Mouse (Mus musculus): ENCODE results near the gene A930018P22Rik. TPM values are rescaled to one million over a fixed set of nuclear protein-coding genes. Genes with fewer than 3 reads are reported as not detected.

Gene A930018P22Rik
- polyA plus RNA-seq, 1 experiment from 2014 or later: not detected

DNA sequence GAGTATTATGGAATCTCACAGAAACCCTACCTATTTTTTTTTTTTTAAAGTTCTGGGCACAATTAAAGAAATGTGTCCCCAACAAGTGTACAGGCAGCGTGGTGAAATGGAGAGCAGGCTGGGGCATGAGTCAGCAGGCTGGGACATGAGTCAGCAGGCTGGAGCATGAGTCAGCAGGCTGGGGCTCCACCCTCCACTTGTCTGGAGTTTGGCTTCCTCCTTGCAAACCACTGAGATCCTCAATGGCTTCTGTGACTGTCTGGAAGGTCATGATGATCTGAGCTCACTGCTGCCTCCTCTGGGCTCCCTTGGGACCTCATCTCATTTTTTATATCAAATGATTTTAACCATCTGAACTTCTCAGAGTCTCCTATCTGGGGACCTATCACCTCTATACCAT lies 23.4 kb downstream of the A930018P22Rik start:
- Histone ChIP-seq H3K36me3 (no peaks in the 10 kb centered on the region), H3K4me2 (replicated peaks) (no peak overlapping the region), H3K9me3 (no peaks in the 10 kb centered on the region), H3K27ac (replicated peaks) (no peak overlapping the region), H3K4me3 (no peak overlapping the region), H3K4me1 (no peaks in the 10 kb centered on the region), H3K27me3 (no peaks in the 10 kb centered on the region), H3K9ac (replicated peaks) (no peak overlapping the region)
- ATAC-seq (ENCODE audit: low FRiP score, low read depth): no peak
- WGBS: 77% methylated on average over 1 of the region's 1 CpGs

DNA sequence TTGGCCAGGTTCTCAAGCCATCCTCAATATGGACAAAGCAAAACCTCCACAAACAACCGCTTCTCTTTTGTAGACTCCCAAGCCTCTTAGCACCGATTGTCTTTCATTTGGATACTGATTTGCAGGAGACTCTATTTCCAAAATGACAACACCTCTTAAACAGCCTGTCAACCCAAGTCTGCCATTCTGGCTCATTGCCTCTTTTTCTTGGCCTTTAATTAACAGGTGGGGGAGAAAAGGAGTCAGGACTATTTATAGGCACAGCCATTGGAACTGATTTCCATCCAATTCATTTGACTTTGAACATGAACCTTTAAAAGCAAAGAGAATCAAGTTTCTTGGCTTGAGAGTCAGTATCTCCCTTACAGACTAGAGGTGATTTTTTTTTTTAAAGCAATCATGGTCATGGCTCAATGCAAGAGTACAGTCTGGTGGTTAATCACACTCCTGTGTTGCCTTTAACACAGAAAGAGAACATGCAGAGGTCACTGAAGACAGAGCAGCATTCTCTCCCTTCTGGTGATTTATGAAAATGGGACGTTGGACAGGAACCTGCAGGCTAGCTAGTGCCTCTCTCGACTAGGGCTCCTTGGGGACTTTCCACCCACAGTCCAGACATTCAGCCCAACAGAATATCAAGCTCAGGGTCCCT lies 25.5 kb downstream of the A930018P22Rik start:
- H3K4me1 ChIP-seq: no peaks in the 10 kb centered on the region
- no peak for ATAC-seq (ENCODE audit: low FRiP score, low read depth)
- WGBS: 83% methylated on average over 4 of the region's 4 CpGs
- H3K9me3 ChIP-seq: no peaks in the 10 kb centered on the region
- no peak overlapping the region for H3K4me2 ChIP-seq (replicated peaks)
- H3K9ac ChIP-seq (replicated peaks): no peak overlapping the region
- H3K36me3 ChIP-seq: no peaks in the 10 kb centered on the region
- H3K27me3 ChIP-seq: no peaks in the 10 kb centered on the region
- H3K27ac ChIP-seq (replicated peaks): no peak overlapping the region
- H3K4me3 ChIP-seq: no peak overlapping the region

DNA sequence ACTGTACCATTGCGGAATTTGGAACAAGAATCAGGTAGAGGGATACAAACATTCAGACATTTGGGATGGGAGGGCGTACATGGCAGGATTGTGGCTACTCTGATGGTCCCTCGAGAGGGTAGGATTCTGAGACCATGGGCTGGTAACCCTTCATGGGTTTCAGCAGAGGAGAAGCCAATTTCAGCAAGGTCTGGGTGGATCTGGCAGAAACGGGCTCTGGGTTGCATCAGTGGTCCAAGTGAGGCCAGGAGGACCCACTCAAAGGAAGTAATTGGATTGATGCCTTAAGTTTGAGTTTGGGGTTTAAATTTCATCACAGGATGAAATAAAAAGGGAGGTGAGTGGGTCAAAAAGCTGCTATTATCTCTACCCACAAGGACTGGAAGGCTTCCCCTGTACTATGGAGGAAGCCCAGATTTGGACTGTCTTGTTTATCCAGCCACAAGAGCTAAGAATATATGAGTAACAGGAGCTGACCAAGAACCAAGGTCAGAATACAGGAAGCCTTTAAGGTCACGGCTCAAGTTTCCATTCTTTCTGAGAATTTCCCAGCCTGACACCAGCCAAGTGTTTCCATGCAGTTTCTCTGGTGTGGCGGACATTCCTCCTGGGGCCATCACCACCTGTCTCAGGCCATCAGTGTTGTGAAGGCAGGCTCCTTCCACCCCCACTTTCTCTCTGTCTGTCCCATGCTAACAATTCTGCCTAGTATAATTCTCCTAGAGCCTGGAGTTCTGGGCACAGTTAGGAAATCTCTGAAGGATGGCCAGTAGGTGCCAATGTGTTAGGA lies 28.2 kb downstream of the A930018P22Rik start:
- H3K4me3 ChIP-seq: no peak overlapping the region
- no peak overlapping the region for H3K27ac ChIP-seq (replicated peaks)
- no peaks in the 10 kb centered on the region for H3K9me3 ChIP-seq
- no peaks in the 10 kb centered on the region for H3K4me1 ChIP-seq
- no peaks in the 10 kb centered on the region for H3K36me3 ChIP-seq
- WGBS: 89% methylated on average over 6 of the region's 6 CpGs
- no peak overlapping the region for H3K9ac ChIP-seq (replicated peaks)
- H3K27me3 ChIP-seq: no peaks in the 10 kb centered on the region
- no peak overlapping the region for H3K4me2 ChIP-seq (replicated peaks)
- ATAC-seq (ENCODE audit: low FRiP score, low read depth): no peak

DNA sequence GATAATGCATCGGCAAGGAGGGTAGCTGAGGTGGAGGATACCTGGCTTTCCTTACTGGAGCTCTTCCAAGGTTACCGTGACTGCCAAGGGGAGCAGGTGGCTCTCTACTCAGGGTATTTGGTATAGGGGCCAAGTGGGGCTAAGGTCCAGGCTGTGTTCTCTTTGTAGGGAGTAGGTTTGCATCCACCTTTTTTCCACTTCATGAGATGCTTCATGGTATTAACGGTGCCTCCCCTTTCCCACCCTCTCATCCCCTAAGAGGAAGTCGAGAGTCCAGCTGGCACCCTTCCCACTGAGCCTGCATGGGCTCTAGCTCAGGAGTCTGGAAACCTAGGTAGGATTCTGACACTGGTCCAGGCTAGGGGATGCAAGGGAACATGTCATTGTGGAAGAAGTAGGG lies 30.8 kb downstream of the A930018P22Rik start:
- Histone ChIP-seq H3K27ac (replicated peaks) (no peak overlapping the region), H3K4me1 (no peaks in the 10 kb centered on the region), H3K9ac (replicated peaks) (no peak overlapping the region), H3K36me3 (no peaks in the 10 kb centered on the region), H3K9me3 (no peaks in the 10 kb centered on the region), H3K4me3 (no peak overlapping the region), H3K4me2 (replicated peaks) (no peak overlapping the region), H3K27me3 (no peaks in the 10 kb centered on the region)
- 89% methylated on average over 4 of the region's 4 CpGs for WGBS
- ATAC-seq (ENCODE audit: low FRiP score, low read depth): no peak

DNA sequence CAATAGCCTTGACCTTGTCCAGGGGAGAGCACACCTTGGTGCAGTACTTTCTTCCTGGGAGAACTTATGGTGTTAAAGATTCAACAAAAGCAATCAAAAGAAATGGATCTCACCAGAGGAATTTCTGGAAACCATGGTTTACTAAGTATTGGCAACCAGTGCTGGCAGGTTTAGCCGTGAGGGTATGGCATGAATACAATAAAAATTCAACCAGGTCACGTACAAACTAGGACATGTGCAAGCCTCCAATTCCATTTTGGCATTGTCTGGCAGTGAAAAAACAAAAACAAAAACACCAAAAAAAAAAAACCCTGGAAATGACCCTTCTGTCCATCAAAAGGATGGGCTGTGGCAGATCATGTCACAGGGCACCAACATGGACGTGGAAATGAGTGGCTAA lies 31.3 kb downstream of the A930018P22Rik start:
- no peak for ATAC-seq (ENCODE audit: low FRiP score, low read depth)
- H3K4me2 ChIP-seq (replicated peaks): no peak overlapping the region
- no peak overlapping the region for H3K27ac ChIP-seq (replicated peaks)
- no peaks in the 10 kb centered on the region for H3K9me3 ChIP-seq
- WGBS: 83% methylated on average over 3 of the region's 3 CpGs
- H3K4me1 ChIP-seq: no peaks in the 10 kb centered on the region
- no peaks in the 10 kb centered on the region for H3K27me3 ChIP-seq
- no peak overlapping the region for H3K9ac ChIP-seq (replicated peaks)
- H3K36me3 ChIP-seq: no peaks in the 10 kb centered on the region
- no peak overlapping the region for H3K4me3 ChIP-seq

DNA sequence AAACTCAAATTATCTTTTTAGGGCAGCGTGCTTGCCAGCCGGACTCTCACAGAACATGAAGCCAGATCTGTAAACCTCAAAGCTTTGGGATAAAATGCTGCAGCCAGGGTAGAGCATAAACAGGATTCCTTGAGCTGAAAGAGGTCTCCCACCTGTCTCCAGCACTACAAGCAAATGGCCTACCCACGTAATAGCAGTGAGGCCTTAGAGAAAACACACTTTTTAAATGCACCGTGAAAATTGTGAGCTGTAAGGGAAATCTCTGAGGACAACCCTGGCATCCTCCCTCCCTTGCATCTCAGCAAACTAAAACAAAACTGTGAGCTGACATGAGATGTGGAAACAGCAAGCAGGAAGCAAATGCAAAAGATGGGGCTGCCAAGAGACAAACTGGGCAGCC lies 35.3 kb downstream of the A930018P22Rik start:
- H3K4me1 ChIP-seq: no peaks in the 10 kb centered on the region
- ATAC-seq (ENCODE audit: low FRiP score, low read depth): no peak
- no peak overlapping the region for H3K4me2 ChIP-seq (replicated peaks)
- 81% methylated on average over 4 of the region's 4 CpGs for WGBS
- H3K9me3 ChIP-seq: no peaks in the 10 kb centered on the region
- H3K4me3 ChIP-seq: no peak overlapping the region
- no peak overlapping the region for H3K27ac ChIP-seq (replicated peaks)
- H3K36me3 ChIP-seq: no peaks in the 10 kb centered on the region
- H3K27me3 ChIP-seq: no peaks in the 10 kb centered on the region
- H3K9ac ChIP-seq (replicated peaks): no peak overlapping the region

DNA sequence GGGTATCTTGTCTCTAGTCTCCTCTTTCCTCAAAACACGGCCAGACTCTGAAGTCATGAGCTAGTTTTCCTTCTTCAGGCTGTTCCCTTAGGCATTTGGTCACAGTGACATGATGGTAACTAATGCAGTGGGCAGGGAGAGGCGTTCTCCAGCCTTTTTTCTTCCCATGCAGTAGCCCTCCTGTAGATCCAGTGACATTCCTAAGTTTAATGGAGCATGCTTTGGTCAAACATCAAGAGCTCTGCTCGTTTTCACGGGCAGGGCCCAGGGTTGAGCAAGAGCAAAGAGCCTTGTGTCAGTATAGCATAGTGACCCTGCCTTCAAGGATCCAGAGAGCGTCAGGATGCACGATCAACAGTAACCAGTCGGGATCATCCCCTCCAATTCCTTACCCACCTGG lies 40.8 kb downstream of the A930018P22Rik start:
- no peaks in the 10 kb centered on the region for H3K9me3 ChIP-seq
- no peaks in the 10 kb centered on the region for H3K36me3 ChIP-seq
- H3K4me1 ChIP-seq: peaks cover 9% of the 10 kb centered on the region
- ATAC-seq (ENCODE audit: low FRiP score, low read depth): no peak
- no peak overlapping the region for H3K4me2 ChIP-seq (replicated peaks)
- no peak overlapping the region for H3K4me3 ChIP-seq
- no peak overlapping the region for H3K9ac ChIP-seq (replicated peaks)
- 89% methylated on average over 7 of the region's 7 CpGs for WGBS
- no peaks in the 10 kb centered on the region for H3K27me3 ChIP-seq
- no peak overlapping the region for H3K27ac ChIP-seq (replicated peaks)

DNA sequence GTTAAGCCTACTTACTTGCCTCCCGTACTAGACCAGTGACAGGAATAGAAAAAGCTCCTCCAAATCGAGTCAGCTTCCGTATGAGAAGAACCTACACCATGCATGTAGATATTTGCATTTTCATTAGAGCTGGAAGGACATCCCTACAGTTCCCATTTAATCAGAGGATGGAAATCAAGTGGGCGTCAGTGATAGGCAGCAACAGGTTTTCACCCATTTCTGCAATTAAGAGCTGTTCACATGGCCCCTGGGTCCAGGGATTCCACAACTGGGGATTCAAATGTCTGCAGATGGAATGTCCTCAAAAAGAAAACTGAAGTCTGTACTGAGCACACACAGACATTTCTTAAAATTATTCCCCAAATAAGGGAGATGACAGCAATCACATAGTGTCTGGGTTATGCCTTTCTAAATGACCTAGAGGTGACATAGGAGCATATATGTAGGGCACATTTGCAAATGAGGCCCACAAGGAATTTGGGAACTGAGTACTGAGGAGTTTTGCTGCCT lies 41.5 kb downstream of the A930018P22Rik start:
- Histone ChIP-seq H3K27me3 (no peaks in the 10 kb centered on the region), H3K36me3 (no peaks in the 10 kb centered on the region), H3K4me1 (peaks cover 15% of the 10 kb centered on the region), H3K27ac (replicated peaks) (no peak overlapping the region), H3K9me3 (no peaks in the 10 kb centered on the region), H3K9ac (replicated peaks) (no peak overlapping the region), H3K4me2 (replicated peaks) (no peak overlapping the region), H3K4me3 (no peak overlapping the region)
- 96% methylated on average over 4 of the region's 4 CpGs for WGBS
- ATAC-seq (ENCODE audit: low FRiP score, low read depth): no peak

DNA sequence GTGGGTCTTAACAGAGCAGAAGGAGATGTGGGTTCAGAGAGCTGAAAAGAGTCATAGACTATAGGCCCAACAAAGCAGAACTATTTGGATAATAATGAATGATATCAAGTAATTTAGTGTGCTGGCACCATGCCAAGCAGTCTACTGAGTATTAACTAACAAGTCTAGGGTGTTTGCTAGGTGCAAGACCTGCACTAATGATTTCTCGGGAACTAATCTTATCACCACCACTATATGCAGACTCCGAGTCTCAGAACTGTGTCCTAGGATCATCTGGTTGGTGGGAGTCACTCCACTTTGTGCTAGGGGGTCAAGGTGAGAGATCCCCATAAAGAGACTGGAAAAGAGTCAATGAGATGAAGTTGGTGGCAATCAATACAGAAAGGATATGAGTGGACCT lies 43.1 kb downstream of the A930018P22Rik start:
- ATAC-seq (ENCODE audit: low FRiP score, low read depth): no peak
- 93% methylated on average over 2 of the region's 2 CpGs for WGBS
- no peak overlapping the region for H3K4me2 ChIP-seq (replicated peaks)

DNA sequence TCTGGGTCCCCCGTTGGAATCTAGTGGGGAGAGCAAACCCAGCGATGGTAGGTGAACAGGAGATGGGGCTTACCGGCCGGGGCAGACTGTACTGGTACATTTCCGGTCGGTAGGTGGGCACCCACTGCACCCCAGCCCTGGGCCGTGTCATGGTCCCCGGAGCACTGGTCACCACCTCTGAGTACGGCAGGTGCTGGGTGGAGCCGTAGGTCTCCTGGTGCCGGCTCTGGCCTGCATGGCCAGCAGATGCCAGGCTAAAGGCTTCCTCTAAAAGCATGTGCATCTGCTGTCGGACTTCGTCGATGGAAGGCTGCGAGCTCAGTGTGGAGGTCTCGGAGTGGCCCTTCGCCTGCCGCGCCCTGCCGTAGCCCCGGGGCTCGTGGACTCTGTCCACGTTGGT lies 45.2 kb downstream of the A930018P22Rik start:
- ATAC-seq (ENCODE audit: low FRiP score, low read depth): peak; percentile 60; the same call in 1 of the 2 replicates
- Histone ChIP-seq H3K9ac (replicated peaks) (no peak overlapping the region), H3K4me2 (replicated peaks) (no peak overlapping the region), H3K4me3 (no peak overlapping the region), H3K9me3 (no peaks in the 10 kb centered on the region), H3K4me1 (peaks cover 15% of the 10 kb centered on the region), H3K36me3 (no peaks in the 10 kb centered on the region), H3K27ac (replicated peaks) (peak overlapping the region; percentile 46), H3K27me3 (no peaks in the 10 kb centered on the region)
- WGBS: 92% methylated on average over 23 of the region's 23 CpGs

More for the DNA sequence above, 43.1 kb downstream of the A930018P22Rik start:
- no peak overlapping the region for H3K9ac ChIP-seq (replicated peaks)
- no peaks in the 10 kb centered on the region for H3K9me3 ChIP-seq
- no peaks in the 10 kb centered on the region for H3K27me3 ChIP-seq
- peaks cover 15% of the 10 kb centered on the region for H3K4me1 ChIP-seq
- H3K27ac ChIP-seq (replicated peaks): no peak overlapping the region
- H3K4me3 ChIP-seq: no peak overlapping the region
- H3K36me3 ChIP-seq: no peaks in the 10 kb centered on the region

DNA sequence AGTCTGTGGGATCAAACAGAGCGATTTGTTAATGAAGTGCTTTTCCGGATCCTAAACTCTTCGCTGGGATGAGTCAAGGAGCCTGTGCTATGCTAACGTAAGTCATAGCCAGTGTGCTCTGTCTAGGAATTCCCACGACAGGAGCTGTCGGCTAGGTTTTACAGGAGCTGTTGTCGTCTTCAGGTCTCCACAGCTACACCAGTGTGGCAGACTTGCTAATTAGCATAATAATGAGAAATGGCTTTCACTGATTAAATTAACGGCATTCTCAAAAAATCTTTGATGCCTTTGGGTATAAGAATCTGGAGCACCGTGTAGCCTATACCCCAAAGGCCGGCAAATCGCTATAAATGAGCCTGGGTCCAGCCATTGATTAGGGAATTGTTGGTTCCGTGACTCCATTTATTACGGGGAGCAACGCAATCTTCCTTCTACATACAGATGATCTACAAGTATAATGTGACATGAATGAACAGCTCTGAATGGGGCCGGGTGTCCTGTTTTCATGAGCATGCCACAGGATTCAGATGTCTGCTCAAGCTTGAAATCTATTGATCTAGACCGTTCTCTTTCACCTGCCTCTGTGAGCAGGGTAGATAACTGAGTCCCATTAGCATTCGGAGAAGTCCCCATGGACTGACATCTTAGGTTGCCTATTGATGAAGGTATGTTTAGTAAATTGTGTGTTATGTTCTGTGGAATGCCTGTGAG lies 45.8 kb downstream of the A930018P22Rik start:
- H3K4me3 ChIP-seq: no peak overlapping the region
- peaks cover 15% of the 10 kb centered on the region for H3K4me1 ChIP-seq
- H3K36me3 ChIP-seq: no peaks in the 10 kb centered on the region
- H3K9me3 ChIP-seq: no peaks in the 10 kb centered on the region
- H3K27me3 ChIP-seq: no peaks in the 10 kb centered on the region
- ATAC-seq (ENCODE audit: low FRiP score, low read depth): peak; percentile 80
- H3K4me2 ChIP-seq (replicated peaks): peak overlapping the region; percentile 25
- H3K9ac ChIP-seq (replicated peaks): no peak overlapping the region
- 50% methylated on average over 17 of the region's 17 CpGs for WGBS
- peak overlapping the region; percentile 46 for H3K27ac ChIP-seq (replicated peaks)
